Mouse (Mus musculus): ENCODE measurements around the gene Cnst. TPM values are rescaled to one million over a fixed set of nuclear protein-coding genes. Genes with fewer than 3 reads are reported as not detected.
"Not testable (repeated sequence)": the region's sequence is repeated elsewhere in the genome, so short reads cannot be mapped to it uniquely, and the experiment has no call there.

Gene Cnst
- polyA plus RNA-seq, 1 experiment from 2014 or later = 19.9 TPM

DNA sequence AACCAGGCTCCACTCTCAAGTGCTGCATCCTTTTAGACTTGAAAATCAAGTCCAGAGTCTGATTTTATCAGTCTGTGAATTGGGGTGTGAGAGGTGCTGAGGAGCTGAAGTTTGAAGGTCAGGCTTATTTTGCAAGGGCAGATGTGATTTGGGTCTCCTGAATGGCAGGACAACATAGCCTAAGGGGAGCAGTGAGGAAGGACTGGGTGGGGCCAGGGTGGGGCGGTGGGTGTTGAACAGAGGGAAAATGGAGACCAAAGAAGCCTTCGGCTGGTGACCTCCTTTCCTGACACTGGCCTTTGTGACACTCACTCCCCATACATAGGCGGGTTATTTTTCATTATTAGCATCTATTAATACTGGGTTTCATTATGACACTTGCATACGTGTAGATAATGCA is 81.7 kb downstream of the Cnst start:
- Histone ChIP-seq H3K27me3 (no peaks in the 10 kb centered on the region), H3K36me3 (peaks cover 23% of the 10 kb centered on the region), H3K27ac (no peak overlapping the region), H3K9me3 (no peaks in the 10 kb centered on the region), H3K4me3 (replicated peaks) (no peak overlapping the region), H3K4me1 (replicated peaks) (peaks cover 12% of the 10 kb centered on the region), H3K9ac (replicated peaks) (no peak overlapping the region), H3K4me2 (no peak overlapping the region)
- ATAC-seq (ENCODE audit: insufficient number of reproducible peaks, insufficient read depth, low FRiP score, low TSS enrichment, low read depth) = no peak
- 88% methylated on average over 4 of the region's 4 CpGs for WGBS

- no peak overlapping the region for H3K9ac ChIP-seq (replicated peaks)
- 62% methylated on average over 8 of the region's 8 CpGs for WGBS
Measured at GRCm38 (mm10) chr1:179628438-179629106, 82.4 kb downstream of the Cnst start.

DNA sequence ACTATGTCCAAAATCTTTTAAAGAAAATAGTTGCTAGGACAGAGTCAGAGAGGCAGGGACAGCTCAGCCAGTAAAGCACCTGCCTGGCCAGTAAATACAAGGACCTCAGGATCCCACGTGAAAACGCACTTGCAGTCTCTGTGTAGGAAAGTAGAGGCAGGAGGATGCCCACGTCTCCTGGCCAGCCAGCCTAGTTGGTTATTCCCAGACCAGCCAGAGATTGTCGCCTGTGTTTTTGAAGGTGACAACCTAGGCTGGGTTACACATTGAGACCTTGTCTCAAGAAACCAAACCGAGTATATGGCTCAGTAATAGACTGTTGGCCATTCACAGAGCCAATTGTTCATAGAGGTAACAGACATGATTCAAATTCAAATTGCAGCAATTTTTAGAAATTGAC is 83.1 kb downstream of the Cnst start:
- 81% methylated on average over 5 of the region's 5 CpGs for WGBS
- Histone ChIP-seq H3K27me3 (no peaks in the 10 kb centered on the region), H3K4me3 (replicated peaks) (no peak overlapping the region), H3K4me2 (no peak overlapping the region), H3K9me3 (no peaks in the 10 kb centered on the region), H3K4me1 (replicated peaks) (peaks cover 12% of the 10 kb centered on the region), H3K27ac (no peak overlapping the region), H3K9ac (replicated peaks) (no peak overlapping the region), H3K36me3 (peaks cover 14% of the 10 kb centered on the region)
- ATAC-seq (ENCODE audit: insufficient number of reproducible peaks, insufficient read depth, low FRiP score, low TSS enrichment, low read depth) = no peak

More at GRCm38 (mm10) chr1:179628438-179629106, 82.4 kb downstream of the Cnst start:
- no peaks in the 10 kb centered on the region for H3K27me3 ChIP-seq
- no peak overlapping the region for H3K4me2 ChIP-seq
- H3K27ac ChIP-seq = 0 out of 2 replicates have a peak overlapping the region, but pooled peaks have one; percentile 23
- H3K4me1 ChIP-seq (replicated peaks) = peaks cover 12% of the 10 kb centered on the region
- no peaks in the 10 kb centered on the region for H3K9me3 ChIP-seq
- ATAC-seq (ENCODE audit: insufficient number of reproducible peaks, insufficient read depth, low FRiP score, low TSS enrichment, low read depth) = no peak
- peaks cover 18% of the 10 kb centered on the region for H3K36me3 ChIP-seq
- H3K4me3 ChIP-seq (replicated peaks) = no peak overlapping the region

DNA sequence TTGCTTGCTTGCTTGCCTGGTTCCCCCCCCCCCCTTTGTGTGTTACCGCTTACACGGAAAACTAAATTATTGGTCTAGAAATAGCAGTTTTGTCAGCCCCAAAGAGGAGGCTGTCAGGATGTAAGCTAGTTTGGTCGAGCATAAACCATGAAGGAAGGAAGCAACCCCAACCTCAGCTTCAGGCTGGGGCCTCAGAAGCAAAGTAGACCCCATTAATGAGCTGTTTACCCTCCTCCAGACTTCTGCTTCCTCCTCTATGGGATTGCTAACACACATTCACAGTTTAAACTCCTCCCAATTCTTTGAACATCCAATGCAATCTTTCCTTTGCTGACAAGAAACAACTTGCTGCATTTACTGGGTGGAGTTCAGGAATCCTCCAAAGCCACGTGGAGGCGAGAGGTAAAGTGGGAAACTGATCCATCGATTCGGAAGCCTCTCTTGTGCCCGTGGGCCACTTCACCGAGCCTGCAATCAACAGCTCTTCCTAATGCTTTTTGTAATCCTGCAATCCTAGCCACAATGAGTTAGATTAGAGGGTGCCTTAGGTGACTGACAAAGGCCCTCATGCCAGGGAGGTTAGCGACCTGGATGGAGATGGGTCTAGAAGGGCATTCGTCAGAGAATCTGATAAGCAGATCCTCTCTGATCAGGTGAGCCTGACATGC is 86.7 kb downstream of the Cnst start:
- H3K27me3 ChIP-seq = no peaks in the 10 kb centered on the region
- no peak overlapping the region for H3K4me2 ChIP-seq
- no peak overlapping the region for H3K27ac ChIP-seq
- H3K4me3 ChIP-seq (replicated peaks) = no peak overlapping the region
- no peak overlapping the region for H3K9ac ChIP-seq (replicated peaks)
- no peaks in the 10 kb centered on the region for H3K36me3 ChIP-seq
- 80% methylated on average over 11 of the region's 11 CpGs for WGBS
- ATAC-seq (ENCODE audit: insufficient number of reproducible peaks, insufficient read depth, low FRiP score, low TSS enrichment, low read depth) = no peak
- no peaks in the 10 kb centered on the region for H3K9me3 ChIP-seq
- H3K4me1 ChIP-seq (replicated peaks) = peaks cover 7% of the 10 kb centered on the region; the same call in 1 of the 2 replicates

DNA sequence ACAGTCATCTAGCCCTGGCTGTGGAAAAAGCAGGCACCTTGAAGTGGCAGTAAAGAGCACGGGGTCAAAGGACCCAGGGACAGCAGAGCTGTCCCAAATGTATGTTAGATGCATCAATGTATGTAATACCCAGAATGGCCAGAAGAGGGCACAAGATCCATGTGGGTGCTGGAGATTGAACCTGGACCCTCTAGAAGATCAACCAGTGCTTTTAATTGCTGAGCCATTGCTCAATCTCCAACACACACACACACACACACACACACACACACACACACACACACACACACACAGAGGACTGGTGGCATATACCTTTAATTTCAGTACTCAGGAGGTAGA is 87.2 kb downstream of the Cnst start:
- no peak overlapping the region for H3K27ac ChIP-seq
- peaks cover 2% of the 10 kb centered on the region; the same call in 1 of the 2 replicates for H3K4me1 ChIP-seq (replicated peaks)
- 20% methylated on average over 1 of the region's 1 CpGs for WGBS
- no peaks in the 10 kb centered on the region for H3K9me3 ChIP-seq
- no peak overlapping the region for H3K9ac ChIP-seq (replicated peaks)
- H3K27me3 ChIP-seq = no peaks in the 10 kb centered on the region
- no peaks in the 10 kb centered on the region for H3K36me3 ChIP-seq
- H3K4me3 ChIP-seq (replicated peaks) = no peak overlapping the region
- no peak for ATAC-seq (ENCODE audit: insufficient number of reproducible peaks, insufficient read depth, low FRiP score, low TSS enrichment, low read depth)
- no peak overlapping the region for H3K4me2 ChIP-seq

- Histone ChIP-seq H3K4me3 (replicated peaks) (no peak overlapping the region), H3K9ac (replicated peaks) (no peak overlapping the region), H3K36me3 (no peaks in the 10 kb centered on the region), H3K4me2 (no peak overlapping the region), H3K27me3 (no peaks in the 10 kb centered on the region), H3K4me1 (replicated peaks) (no peaks in the 10 kb centered on the region), H3K9me3 (no peaks in the 10 kb centered on the region), H3K27ac (no peak overlapping the region)
- ATAC-seq (ENCODE audit: insufficient number of reproducible peaks, insufficient read depth, low FRiP score, low TSS enrichment, low read depth) = no peak
- WGBS = 85% methylated on average over 3 of the region's 3 CpGs
Measured at GRCm38 (mm10) chr1:179634159-179634558, 88.0 kb downstream of the Cnst start.

GRCm38 (mm10) chr1:179642726-179643125 is 96.6 kb downstream of the Cnst start:
- H3K27ac ChIP-seq = no peak overlapping the region
- 83% methylated on average over 4 of the region's 4 CpGs for WGBS
- no peaks in the 10 kb centered on the region for H3K27me3 ChIP-seq
- peaks cover 9% of the 10 kb centered on the region; the same call in 1 of the 2 replicates for H3K4me1 ChIP-seq (replicated peaks)
- no peaks in the 10 kb centered on the region for H3K9me3 ChIP-seq
- H3K4me2 ChIP-seq = no peak overlapping the region
- no peaks in the 10 kb centered on the region for H3K36me3 ChIP-seq
- H3K4me3 ChIP-seq (replicated peaks) = no peak overlapping the region
- no peak for ATAC-seq (ENCODE audit: insufficient number of reproducible peaks, insufficient read depth, low FRiP score, low TSS enrichment, low read depth)
- no peak overlapping the region for H3K9ac ChIP-seq (replicated peaks)

GRCm38 (mm10) chr1:179644151-179644550 is 98.0 kb downstream of the Cnst start:
- no peaks in the 10 kb centered on the region for H3K27me3 ChIP-seq
- H3K4me1 ChIP-seq (replicated peaks) = peaks cover 9% of the 10 kb centered on the region; the same call in 1 of the 2 replicates
- H3K36me3 ChIP-seq = no peaks in the 10 kb centered on the region
- 58% methylated on average over 3 of the region's 3 CpGs for WGBS
- no peak for ATAC-seq (ENCODE audit: insufficient number of reproducible peaks, insufficient read depth, low FRiP score, low TSS enrichment, low read depth)
- no peak overlapping the region for H3K4me2 ChIP-seq
- no peak overlapping the region for H3K9ac ChIP-seq (replicated peaks)
- H3K4me3 ChIP-seq (replicated peaks) = no peak overlapping the region
- H3K9me3 ChIP-seq = no peaks in the 10 kb centered on the region
- H3K27ac ChIP-seq = no peak overlapping the region

DNA sequence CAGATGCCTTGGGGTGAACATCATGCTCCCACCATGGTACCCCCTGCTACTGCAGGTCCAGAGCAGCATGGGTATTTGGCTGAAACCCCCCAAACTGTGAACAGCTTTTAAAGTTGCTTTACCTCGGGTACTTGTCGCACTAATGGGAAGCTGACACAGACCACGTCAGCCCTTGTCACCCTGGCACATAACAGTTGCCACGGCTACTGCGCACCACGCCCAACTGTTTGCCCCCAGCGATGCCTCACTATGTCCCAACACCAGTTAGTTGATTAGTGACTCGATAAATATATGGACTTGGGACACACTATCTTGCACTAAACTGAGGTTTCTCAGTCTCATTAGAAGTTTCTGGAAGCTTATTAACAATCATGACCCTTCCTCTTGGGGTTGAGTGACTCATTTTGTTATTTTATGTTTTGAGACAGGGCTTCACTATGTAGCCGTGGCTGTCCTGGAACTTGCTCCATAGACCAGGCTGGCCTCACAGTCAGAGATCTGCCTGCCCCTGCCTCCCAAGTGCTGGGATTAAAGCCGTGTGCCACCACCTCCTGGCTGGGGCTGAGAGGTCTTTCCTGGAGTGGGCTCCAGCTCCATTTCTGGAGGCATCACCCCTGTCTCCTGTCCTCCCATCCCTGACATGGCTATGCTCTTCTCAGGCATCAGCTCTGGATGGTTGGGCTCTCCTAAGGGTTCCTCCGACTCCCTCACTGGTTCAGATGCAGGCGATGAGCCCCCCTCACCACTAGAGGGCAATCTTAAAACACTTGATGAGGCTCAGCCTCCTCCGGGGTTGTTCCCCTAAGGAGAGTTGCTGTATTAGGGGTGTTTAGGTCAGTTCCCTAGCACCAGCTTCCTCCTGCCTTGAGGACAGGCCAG is 99.2 kb downstream of the Cnst start:
- Histone ChIP-seq H3K27ac (no peak overlapping the region), H3K9me3 (no peaks in the 10 kb centered on the region), H3K4me2 (peak overlapping the region; percentile 48), H3K4me3 (replicated peaks) (0 out of 2 replicates have a peak overlapping the region, but pooled peaks have one; percentile 21), H3K9ac (replicated peaks) (peak overlapping the region; percentile 37; the same call in 1 of the 2 replicates), H3K36me3 (no peaks in the 10 kb centered on the region), H3K27me3 (no peaks in the 10 kb centered on the region), H3K4me1 (replicated peaks) (peaks cover 9% of the 10 kb centered on the region; the same call in 1 of the 2 replicates)
- ATAC-seq (ENCODE audit: insufficient number of reproducible peaks, insufficient read depth, low FRiP score, low TSS enrichment, low read depth) = peak; percentile 64
- 63% methylated on average over 13 of the region's 13 CpGs for WGBS

GRCm38 (mm10) chr1:179645980-179646268 is 99.8 kb downstream of the Cnst start:
- Histone ChIP-seq H3K9ac (replicated peaks) (peak overlapping the region; percentile 37; the same call in 1 of the 2 replicates), H3K9me3 (no peaks in the 10 kb centered on the region), H3K4me3 (replicated peaks) (0 out of 2 replicates have a peak overlapping the region, but pooled peaks have one; percentile 21), H3K36me3 (no peaks in the 10 kb centered on the region), H3K27me3 (no peaks in the 10 kb centered on the region), H3K4me1 (replicated peaks) (peaks cover 9% of the 10 kb centered on the region; the same call in 1 of the 2 replicates), H3K4me2 (peak overlapping the region; percentile 48), H3K27ac (no peak overlapping the region)
- WGBS = 18% methylated on average over 4 of the region's 4 CpGs
- no peak; the same call in 1 of the 2 replicates for ATAC-seq (ENCODE audit: insufficient number of reproducible peaks, insufficient read depth, low FRiP score, low TSS enrichment, low read depth)

DNA sequence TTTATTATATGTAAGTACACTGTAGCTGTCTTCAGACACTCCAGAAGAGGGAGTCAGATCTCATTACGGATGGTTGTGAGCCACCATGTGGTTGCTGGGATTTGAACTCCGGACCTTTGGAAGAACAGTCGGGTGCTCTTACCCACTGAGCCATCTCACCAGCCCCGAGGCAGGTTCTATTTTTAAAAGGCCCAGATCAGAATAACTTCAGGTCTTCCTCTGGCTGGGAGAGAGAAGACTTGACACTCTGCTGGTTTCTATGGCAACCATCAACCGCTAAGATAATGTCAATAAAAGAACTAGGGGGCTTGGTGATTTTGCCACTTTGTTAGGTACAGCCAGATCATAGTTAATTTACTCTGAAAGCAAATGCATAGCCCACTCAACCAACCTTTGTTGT is 102.5 kb downstream of the Cnst start:
- not testable (repeated sequence) for H3K4me1 ChIP-seq (replicated peaks); ATAC-seq (ENCODE audit: insufficient number of reproducible peaks, insufficient read depth, low FRiP score, low TSS enrichment, low read depth)

More for the DNA sequence above, 102.5 kb downstream of the Cnst start:
- not testable (repeated sequence) for H3K4me2 ChIP-seq; H3K27me3 ChIP-seq; H3K36me3 ChIP-seq; H3K27ac ChIP-seq; H3K9ac ChIP-seq (replicated peaks); H3K9me3 ChIP-seq; H3K4me3 ChIP-seq (replicated peaks)
- 79% methylated on average over 4 of the region's 5 CpGs for WGBS

Measured in limb, embryonic 12.5 days (tissue).